Mouse (Mus musculus) regulatory T cell (primary cell): ENCODE measurements around the gene Chst14.

Experiments
- in situ Hi-C: fragments of 300-600 bp; cut with MboI, MseI; formaldehyde crosslinking; loops from one replicate; pipeline ENCODE4 v1.15.1; 2025; ENCODE audit warnings: high pct_unique_total_duplicates

Chst14 gene

GRCm38 (mm10) chr2:118963007-118963675 is 36.8 kb downstream of the Chst14 start:
- in situ Hi-C loops: loop anchor here (5.0 kb wide), 1 partner anchor 51 kb away; no protein-coding TSS in a partner anchor

- in situ Hi-C loops: loop anchor here (5.0 kb wide), 1 partner anchor 51 kb away; no protein-coding TSS in a partner anchor
Measured at GRCm38 (mm10) chr2:118963676-118964012, 37.3 kb downstream of the Chst14 start.

GRCm38 (mm10) chr2:118969585-118970147 is 43.4 kb downstream of the Chst14 start:
- in situ Hi-C loops: no loop called here

- in situ Hi-C loops: no loop called here
Measured at GRCm38 (mm10) chr2:118972048-118972447, 45.8 kb downstream of the Chst14 start.

GRCm38 (mm10) chr2:118972687-118973376 is 46.5 kb downstream of the Chst14 start:
- in situ Hi-C loops: no loop called here

GRCm38 (mm10) chr2:118975855-118976254 is 49.6 kb downstream of the Chst14 start:
- in situ Hi-C loops: no loop called here

- in situ Hi-C loops: no loop called here
Measured at GRCm38 (mm10) chr2:118976282-118976929, 50.1 kb downstream of the Chst14 start.

GRCm38 (mm10) chr2:118976941-118977340 is 50.6 kb downstream of the Chst14 start:
- in situ Hi-C loops: no loop called here

GRCm38 (mm10) chr2:118978064-118978463 is 51.8 kb downstream of the Chst14 start:
- in situ Hi-C loops: no loop called here
